Mouse (Mus musculus) common myeloid progenitor, adult 5-6 weeks (primary cell): Measurements from ENCODE around the gene Hes3. TPM values are rescaled to one million over a fixed set of nuclear protein-coding genes. Genes with fewer than 3 reads are reported as not detected.

Source experiments
- ATAC-seq: replicated peaks from 2 replicates; pipeline ENCODE4 v1.8.0; 2016; ENCODE audit warnings: low read depth, mild to moderate bottlenecking, moderate TSS enrichment, inconsistent platforms; ENCODE audit not compliant: poor library complexity, severe bottlenecking
- total RNA-seq: library from RNA; stranded (forward); fragments of 200-1000, 187-1606 nt; gene quantifications from 2 replicates; pipeline ENCODE4 v1.2.3, GENCODE M21; 2017

Hes3 gene
- total RNA-seq, 1 experiment from 2014 or later: not detected

GRCm38 (mm10) chr4:152312186-152312585 lies 20.7 kb upstream of the Hes3 start:
- no peak for ATAC-seq

GRCm38 (mm10) chr4:152307542-152307941 lies 16.1 kb upstream of the Hes3 start:
- no peak for ATAC-seq

- no peak for ATAC-seq
Measured at GRCm38 (mm10) chr4:152305991-152306390, 14.5 kb upstream of the Hes3 start.

GRCm38 (mm10) chr4:152304685-152305084 lies 13.2 kb upstream of the Hes3 start:
- ATAC-seq: no peak

- no peak for ATAC-seq
Measured at GRCm38 (mm10) chr4:152303172-152303571, 11.7 kb upstream of the Hes3 start.

GRCm38 (mm10) chr4:152302012-152302411 lies 10.6 kb upstream of the Hes3 start:
- ATAC-seq: no peak

GRCm38 (mm10) chr4:152300375-152300774 lies 8.9 kb upstream of the Hes3 start:
- no peak for ATAC-seq

GRCm38 (mm10) chr4:152298836-152299235 lies 7.4 kb upstream of the Hes3 start:
- ATAC-seq: no peak

GRCm38 (mm10) chr4:152296874-152297861 lies 5.7 kb upstream of the Hes3 start, which contains the start of gene Icmt:
Gene Icmt (plus strand): TSS chr4:152297227.
- peak; percentile 80 for ATAC-seq

GRCm38 (mm10) chr4:152296371-152296770 lies 4.9 kb upstream of the Hes3 start:
- ATAC-seq: no peak

GRCm38 (mm10) chr4:152295916-152296315 lies 4.5 kb upstream of the Hes3 start:
- peak; percentile 53 for ATAC-seq

GRCm38 (mm10) chr4:152294188-152294929 lies 2.9 kb upstream of the Hes3 start:
- no peak for ATAC-seq

GRCm38 (mm10) chr4:152292102-152292765 lies 772 bp upstream of the Hes3 start:
- ATAC-seq: no peak

- no peak for ATAC-seq
Measured at GRCm38 (mm10) chr4:152290991-152291390, 471 bp downstream of the Hes3 start.

GRCm38 (mm10) chr4:152290385-152290784 lies 1.1 kb downstream of the Hes3 start:
- no peak for ATAC-seq

GRCm38 (mm10) chr4:152288398-152288945 lies 3.0 kb downstream of the Hes3 start:
- no peak for ATAC-seq

GRCm38 (mm10) chr4:152287317-152288120 lies 3.9 kb downstream of the Hes3 start:
- no peak for ATAC-seq

- peak; percentile 62 for ATAC-seq
Measured at GRCm38 (mm10) chr4:152286887-152287286, 4.6 kb downstream of the Hes3 start.

- no peak for ATAC-seq
Measured at GRCm38 (mm10) chr4:152286183-152286582, 5.3 kb downstream of the Hes3 start.
